Mouse (Mus musculus) small intestine, adult 2 months (tissue): ENCODE data around the gene Hacd2.

Experiments used
- CTCF ChIP-seq: fragments of 200-500 bp; IDR thresholded peaks from 2 replicates; pipeline ENCODE4 v1.5.1; 2012; ENCODE audit warnings: low read depth, mild to moderate bottlenecking, control low read depth, inconsistent platforms, low read length, moderate library complexity, mixed read lengths; ENCODE audit not compliant: insufficient replicate concordance, insufficient read length; ENCODE audit errors: extremely low read depth
- POLR2A ChIP-seq: fragments of 200-500 bp; IDR thresholded peaks from 2 replicates; pipeline ENCODE4 v1.6.1; 2012; ENCODE audit warnings: low read depth, mild to moderate bottlenecking, control low read depth, inconsistent platforms, low read length, moderate library complexity

- TF ChIP-seq POLR2A (no peak), CTCF (no peak)
Observed at GRCm38 (mm10) chr16:34986211-34986825, 35.9 kb upstream of the Hacd2 start.
